Mouse (Mus musculus) ES-Bruce4 (cell line): ENCODE results near the gene Smarcd1. TPM values are rescaled to one million over a fixed set of nuclear protein-coding genes. Genes with fewer than 3 reads are reported as not detected.

ENCODE experiments used
- H3K27ac ChIP-seq: 2 replicates; pipeline ENCODE4 v1.5.1; 2012; ENCODE audit warnings: low read length, inconsistent platforms; ENCODE audit not compliant: insufficient read depth
- H3K27me3 ChIP-seq: 2 replicates; pipeline ENCODE4 v1.6.1; 2012; ENCODE audit warnings: mild to moderate bottlenecking, low read length, inconsistent platforms; ENCODE audit not compliant: control insufficient read depth, poor library complexity, insufficient read depth, severe bottlenecking
- H3K36me3 ChIP-seq: 2 replicates; pipeline ENCODE4 v1.6.1; 2012; ENCODE audit warnings: inconsistent platforms, mild to moderate bottlenecking, low read length, moderate library complexity; ENCODE audit not compliant: control insufficient read depth, poor library complexity, insufficient read depth, severe bottlenecking
- H3K4me1 ChIP-seq: one replicate; pipeline ENCODE4 v1.8.1; 2011; ENCODE audit warnings: low read length; ENCODE audit not compliant: control insufficient read depth, insufficient read depth
- H3K4me3 ChIP-seq: 2 replicates; pipeline ENCODE4 v1.5.1; 2011; ENCODE audit warnings: low read depth, mild to moderate bottlenecking, low read length
- H3K9ac ChIP-seq: 2 replicates; pipeline ENCODE4 v1.6.1; 2012; ENCODE audit warnings: low read depth, mild to moderate bottlenecking, inconsistent platforms; ENCODE audit not compliant: poor library complexity, severe bottlenecking
- H3K9me3 ChIP-seq: replicated peaks from 2 replicates; pipeline ENCODE4 v1.6.1; 2012; ENCODE audit warnings: mild to moderate bottlenecking, low read length, inconsistent platforms; ENCODE audit not compliant: control insufficient read depth, poor library complexity, insufficient read depth, severe bottlenecking
- CTCF ChIP-seq: IDR thresholded peaks from one replicate; pipeline ENCODE4 v1.8.1; 2011; ENCODE audit warnings: low read depth, low read length
- EP300 ChIP-seq: IDR thresholded peaks from 2 replicates; pipeline ENCODE4 v1.6.1; 2011; ENCODE audit warnings: low read depth, low read length; ENCODE audit not compliant: insufficient read depth
- POLR2A ChIP-seq: IDR thresholded peaks from one replicate; pipeline ENCODE4 v1.8.1; 2011; ENCODE audit warnings: low read length; ENCODE audit not compliant: insufficient read depth
- polyA plus RNA-seq: library from polyadenylated mRNA; stranded (reverse); fragments of >200 nt; gene quantifications from 2 replicates; pipeline ENCODE4 v1.2.4, GENCODE M21; 2011; ENCODE audit warnings: low read depth; ENCODE audit not compliant: missing spikeins, insufficient read depth, insufficient read length

Gene Smarcd1
- polyA plus RNA-seq, 1 experiment: 92.3 TPM

- H3K4me3 ChIP-seq: peak within 1 kb of the TSS; percentile 46
- H3K27me3 ChIP-seq: 0 out of 2 replicates have a peak, but pooled peaks cover 2% of the 10 kb centered on the region
- TF ChIP-seq EP300 (no peak), POLR2A (no peak), CTCF (no peak)
- no peaks in the 10 kb centered on the region for H3K4me1 ChIP-seq
- peak within 1 kb of the TSS; percentile 83 for H3K9ac ChIP-seq
- no peak within 1 kb of the TSS for H3K27ac ChIP-seq
- H3K9me3 ChIP-seq: no peaks in the 10 kb centered on the region
- H3K36me3 ChIP-seq: no peaks in the 10 kb centered on the region
Measured at GRCm38 (mm10) chr15:99670154-99670821, 31.6 kb upstream of the Smarcd1 start, which contains the start of gene Asic1. Gene Asic1, plus strand, starts transcription at chr15:99670368.

DNA sequence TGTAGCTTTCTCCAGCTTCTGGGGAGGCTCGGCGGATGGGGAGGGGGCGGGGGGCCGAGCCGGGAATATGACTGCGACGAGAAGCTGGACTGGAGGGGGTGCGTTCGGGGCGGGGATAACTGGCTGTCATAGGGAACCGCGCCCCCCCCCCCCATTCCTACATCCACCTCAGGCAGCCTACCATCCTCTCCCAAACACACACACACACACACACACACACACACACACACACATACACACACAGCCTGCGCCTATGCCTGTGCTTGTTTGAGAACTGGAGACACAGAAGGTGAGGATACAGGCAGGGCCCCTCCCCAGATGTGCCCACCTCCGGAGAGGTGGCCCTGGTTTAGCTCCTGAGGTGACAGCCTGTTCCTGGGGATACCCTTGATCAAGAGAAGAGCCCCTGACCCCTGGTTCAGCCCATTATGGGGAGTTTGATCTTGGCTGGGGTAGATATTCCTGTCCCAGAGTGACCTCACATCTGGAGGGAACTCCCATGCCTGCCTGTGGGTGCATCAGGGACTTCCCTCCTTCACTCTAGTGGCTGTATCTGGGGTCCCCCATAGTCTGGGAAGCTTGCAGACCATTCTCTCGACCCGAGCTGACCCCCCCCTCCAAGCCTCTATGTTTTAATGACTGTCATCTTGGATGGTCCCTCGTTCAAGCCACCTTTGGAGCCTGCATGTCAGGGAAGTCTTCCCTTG lies 30.8 kb upstream of the Smarcd1 start:
- Histone ChIP-seq H3K9me3 (no peaks in the 10 kb centered on the region), H3K27ac (no peak overlapping the region), H3K27me3 (0 out of 2 replicates have a peak, but pooled peaks cover 2% of the 10 kb centered on the region), H3K36me3 (no peaks in the 10 kb centered on the region), H3K4me3 (peak overlapping the region; percentile 46), H3K4me1 (no peaks in the 10 kb centered on the region), H3K9ac (peak overlapping the region; percentile 83)
- no peak for TF ChIP-seq POLR2A
- no peak for TF ChIP-seq CTCF
- TF ChIP-seq EP300: no peak

GRCm38 (mm10) chr15:99671783-99672182 lies 30.1 kb upstream of the Smarcd1 start:
- no peak for TF ChIP-seq POLR2A
- TF ChIP-seq EP300: no peak
- no peak for TF ChIP-seq CTCF
- H3K9me3 ChIP-seq: no peaks in the 10 kb centered on the region
- no peak overlapping the region for H3K9ac ChIP-seq
- no peak overlapping the region for H3K4me3 ChIP-seq
- H3K27me3 ChIP-seq: 0 out of 2 replicates have a peak, but pooled peaks cover 2% of the 10 kb centered on the region
- no peak overlapping the region for H3K27ac ChIP-seq
- H3K36me3 ChIP-seq: no peaks in the 10 kb centered on the region
- no peaks in the 10 kb centered on the region for H3K4me1 ChIP-seq

GRCm38 (mm10) chr15:99674866-99675265 lies 27.1 kb upstream of the Smarcd1 start:
- H3K4me3 ChIP-seq: no peak overlapping the region
- H3K36me3 ChIP-seq: no peaks in the 10 kb centered on the region
- H3K4me1 ChIP-seq: no peaks in the 10 kb centered on the region
- 0 out of 2 replicates have a peak, but pooled peaks cover 2% of the 10 kb centered on the region for H3K27me3 ChIP-seq
- H3K9ac ChIP-seq: no peak overlapping the region
- no peaks in the 10 kb centered on the region for H3K9me3 ChIP-seq
- H3K27ac ChIP-seq: no peak overlapping the region
- no peak for TF ChIP-seq EP300
- no peak for TF ChIP-seq POLR2A
- TF ChIP-seq CTCF: no peak

GRCm38 (mm10) chr15:99677089-99677488 lies 24.8 kb upstream of the Smarcd1 start:
- Histone ChIP-seq H3K36me3 (no peaks in the 10 kb centered on the region), H3K4me1 (peaks cover 2% of the 10 kb centered on the region), H3K27me3 (no peaks in the 10 kb centered on the region), H3K4me3 (no peak overlapping the region), H3K9ac (no peak overlapping the region), H3K27ac (peak overlapping the region; percentile 32; the same call in 1 of the 2 replicates), H3K9me3 (no peaks in the 10 kb centered on the region)
- TF ChIP-seq CTCF: no peak
- TF ChIP-seq POLR2A: no peak
